Mouse (Mus musculus) embryonic fibroblast, embryonic 13.5 days (primary cell): ENCODE results near the gene Cep57l1.

ENCODE experiments used
- CTCF ChIP-seq: IDR thresholded peaks from 2 replicates; pipeline ENCODE4 v1.5.1; 2011; ENCODE audit warnings: mild to moderate bottlenecking, control low read depth, low read length, moderate library complexity, borderline replicate concordance; ENCODE audit not compliant: insufficient read depth
- POLR2A ChIP-seq: IDR thresholded peaks from 2 replicates; pipeline ENCODE4 v1.6.1; 2011; ENCODE audit warnings: low read depth, mild to moderate bottlenecking, control low read depth, low read length, moderate library complexity

DNA sequence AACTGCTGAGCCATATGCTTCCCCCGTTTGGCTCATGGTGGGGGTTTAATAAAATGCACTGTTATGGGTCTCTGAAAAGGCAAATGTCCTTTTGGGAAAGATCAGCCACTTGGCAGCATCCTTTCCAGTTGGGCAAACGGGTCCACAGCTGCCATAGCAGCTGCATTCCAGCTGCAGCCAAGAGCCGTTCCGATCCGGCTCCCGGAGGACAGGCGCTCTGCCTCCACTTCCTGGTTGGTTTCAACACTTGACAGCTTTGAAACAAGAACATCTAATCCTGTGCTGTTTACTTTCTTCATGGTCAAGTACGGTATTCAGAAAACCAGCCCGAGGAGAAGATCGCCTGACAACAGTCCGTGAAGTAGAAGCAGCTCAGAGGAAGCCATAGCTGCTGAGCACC is 112.6 kb downstream of the Cep57l1 start:
- no peak for TF ChIP-seq CTCF
- TF ChIP-seq POLR2A: no peak
